Mouse (Mus musculus): ENCODE data around the gene Dnase2b. TPM values are rescaled to one million over a fixed set of nuclear protein-coding genes. Genes with fewer than 3 reads are reported as not detected.

Dnase2b gene
- total RNA-seq, 2 experiments from 2014 or later: not detected

GRCm38 (mm10) chr3:146616533-146617283 is 1.3 kb upstream of the Dnase2b start:
- intact Hi-C loops (cut with DNase I): no loop called here
- no peak for DNase-seq

DNA sequence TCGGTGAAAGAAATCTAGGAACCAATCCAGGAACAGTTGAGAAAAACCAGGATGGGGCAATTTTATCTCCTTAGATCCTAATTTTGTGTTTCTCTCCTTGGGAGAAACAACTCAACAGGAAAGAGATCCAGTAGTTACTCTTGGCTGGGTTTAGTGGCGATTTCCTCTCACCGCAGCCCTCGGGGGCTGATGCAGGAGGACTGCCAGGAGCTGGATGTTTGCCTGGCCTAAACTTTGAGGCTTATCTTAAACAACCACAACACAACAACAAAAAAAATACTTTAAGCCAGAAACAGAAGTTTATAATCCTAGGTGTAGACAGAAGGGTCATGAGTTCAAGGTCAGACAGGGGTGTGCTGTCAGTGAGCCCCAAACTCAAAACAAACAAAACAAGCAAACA is 3.6 kb downstream of the Dnase2b start:
- DNase-seq: no peak
- intact Hi-C loops (cut with DNase I): no loop called here

GRCm38 (mm10) chr3:146611261-146611660 is 4.1 kb downstream of the Dnase2b start:
- DNase-seq: no peak
- intact Hi-C loops (cut with DNase I): no loop called here

- intact Hi-C loops (cut with DNase I): no loop called here
- DNase-seq: no peak
These were observed 5.1 kb downstream of the Dnase2b start for GRCm38 (mm10) chr3:146610322-146610721.

DNA sequence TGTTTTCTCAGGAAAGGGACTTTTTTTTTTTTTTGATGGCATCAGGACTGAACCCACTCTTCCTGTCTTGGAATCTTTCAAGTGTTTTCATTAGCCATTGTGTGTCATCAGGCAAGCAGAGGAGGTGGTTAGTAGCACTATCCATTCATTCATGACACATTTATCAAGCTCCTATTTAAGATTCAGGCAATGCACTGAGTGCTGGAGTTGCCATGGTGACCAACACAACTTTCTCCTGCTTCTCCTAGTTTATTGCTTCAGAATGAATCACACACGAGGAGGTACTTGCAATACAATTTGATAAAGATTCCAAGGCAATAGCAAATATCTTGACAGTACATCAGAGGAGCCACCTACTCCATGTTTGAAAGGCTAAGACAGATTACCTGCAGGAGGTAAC is 8.0 kb downstream of the Dnase2b start:
- no peak for DNase-seq
- intact Hi-C loops (cut with DNase I): no loop called here

DNA sequence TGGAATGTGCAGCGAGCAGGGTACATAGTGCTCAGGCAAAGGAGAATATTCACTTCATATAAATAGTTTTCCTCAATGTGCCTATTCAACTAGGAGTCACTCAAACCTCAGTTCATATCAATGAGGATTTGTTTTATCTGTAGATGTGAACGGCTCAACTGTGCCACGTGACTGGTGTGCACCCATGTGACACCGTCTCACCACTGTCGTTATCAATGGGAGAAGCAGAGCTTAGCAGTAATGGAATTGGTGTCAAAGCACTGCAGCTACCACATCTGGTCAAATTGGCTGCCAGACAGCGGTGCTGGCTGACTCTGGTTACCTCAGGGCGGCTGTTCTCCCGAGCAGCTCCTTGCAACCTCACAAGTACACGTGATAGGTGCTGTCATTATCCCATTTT is 10.7 kb downstream of the Dnase2b start:
- no peak for DNase-seq
- intact Hi-C loops (cut with DNase I): no loop called here

DNA sequence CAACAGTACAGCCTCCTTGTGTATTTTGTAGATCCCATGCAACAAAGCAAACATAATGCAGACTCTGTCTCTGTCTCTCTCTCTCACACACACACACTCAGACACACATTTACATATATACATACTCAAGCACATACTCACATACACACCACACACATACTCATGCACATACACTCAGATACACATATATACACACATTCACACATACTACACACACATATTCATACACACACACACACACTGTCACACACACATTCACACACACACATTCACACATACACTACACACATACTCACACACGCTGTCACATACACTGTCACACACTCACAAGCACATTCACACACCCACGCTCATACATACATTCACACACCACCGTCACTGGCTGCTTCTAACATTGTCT is 12.9 kb downstream of the Dnase2b start:
- intact Hi-C loops (cut with DNase I): no loop called here
- DNase-seq: no peak

- intact Hi-C loops (cut with DNase I): no loop called here
- no peak for DNase-seq
These were observed 14.2 kb downstream of the Dnase2b start for GRCm38 (mm10) chr3:146601205-146601604.

- DNase-seq: no peak
- intact Hi-C loops (cut with DNase I): no loop called here
These were observed 16.0 kb downstream of the Dnase2b start for GRCm38 (mm10) chr3:146599198-146599900.

DNA sequence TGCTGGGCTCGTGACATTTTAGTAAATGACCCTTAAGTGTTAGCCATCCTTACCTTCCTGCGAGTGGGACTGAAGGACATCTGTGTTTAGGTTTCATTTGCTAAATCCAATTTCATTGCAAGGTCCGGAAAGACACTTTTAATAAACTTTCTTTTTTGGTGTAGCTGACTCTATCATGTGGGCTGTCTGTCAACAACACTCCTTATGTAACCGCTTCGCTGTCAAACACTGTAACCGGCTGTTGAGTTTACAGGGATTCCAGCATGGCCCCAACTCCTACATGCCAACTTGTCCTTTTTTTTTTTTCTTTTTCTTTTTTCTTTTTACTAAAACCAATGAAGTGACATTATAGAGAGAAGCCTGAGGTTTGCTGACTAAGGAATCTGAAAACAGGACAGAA is 17.0 kb downstream of the Dnase2b start:
- intact Hi-C loops (cut with DNase I): no loop called here
- no peak for DNase-seq

DNA sequence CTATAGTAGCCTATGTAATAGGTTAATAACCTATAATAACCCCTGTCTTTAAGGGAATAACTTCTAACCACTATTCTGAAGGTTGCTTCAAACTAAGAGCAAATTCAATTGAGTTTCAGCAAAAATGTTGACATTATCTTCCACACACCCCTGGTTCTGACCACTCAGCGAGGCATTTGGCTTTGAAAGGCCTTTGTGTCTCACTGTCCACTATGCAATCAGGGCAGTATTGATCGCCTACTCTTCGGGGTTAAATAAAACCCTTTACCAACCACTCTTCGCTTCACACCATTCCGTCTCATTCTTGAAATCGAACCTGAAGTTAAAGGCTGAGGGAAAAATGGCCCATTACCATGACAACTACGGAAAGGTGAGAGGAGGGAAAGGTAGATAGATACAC is 18.5 kb downstream of the Dnase2b start:
- intact Hi-C loops (cut with DNase I): no loop called here
- no peak for DNase-seq

DNA sequence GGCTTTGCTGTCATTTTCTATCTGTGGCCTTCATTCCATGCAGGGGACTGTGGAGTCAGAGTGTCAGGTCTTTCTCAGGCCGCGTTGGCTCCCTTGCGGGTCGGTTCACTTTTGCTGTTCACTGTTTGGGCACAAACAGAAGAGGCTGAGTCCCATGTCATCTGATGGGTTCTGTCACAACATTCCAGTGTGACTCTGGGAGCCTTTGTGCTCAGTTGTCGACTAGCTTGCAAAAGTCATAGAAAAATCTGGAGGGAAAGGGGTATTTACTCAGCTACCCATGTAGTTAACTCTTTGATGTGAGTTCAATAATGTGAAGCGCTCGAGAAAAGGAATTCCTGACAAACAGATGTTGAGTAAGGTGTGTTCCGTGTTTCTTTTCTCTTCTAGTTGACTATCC is 19.0 kb downstream of the Dnase2b start:
- DNase-seq: no peak
- intact Hi-C loops (cut with DNase I): no loop called here

GRCm38 (mm10) chr3:146595440-146595839 is 20.0 kb downstream of the Dnase2b start:
- intact Hi-C loops (cut with DNase I): no loop called here
- DNase-seq: no peak

DNA sequence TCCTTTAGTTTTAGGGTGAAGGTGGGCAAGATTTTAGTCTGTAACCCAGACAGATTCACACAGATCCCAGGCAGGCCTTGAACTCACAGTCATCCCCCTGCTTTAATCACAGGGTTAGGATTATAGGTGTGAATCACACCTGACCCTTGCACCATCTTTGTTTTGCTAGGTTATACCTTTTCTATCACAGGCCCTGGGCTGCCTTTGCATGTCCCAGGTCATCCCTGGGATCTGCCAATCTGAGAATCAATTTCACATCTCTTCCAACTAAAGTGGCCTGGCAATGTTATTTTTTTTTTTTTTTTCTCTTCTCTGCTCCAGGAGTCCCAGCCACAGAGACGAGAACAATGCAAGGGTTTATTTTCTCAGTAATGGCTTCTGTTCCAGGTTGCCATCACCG is 23.8 kb downstream of the Dnase2b start:
- intact Hi-C loops (cut with DNase I): no loop called here
- DNase-seq: no peak

GRCm38 (mm10) chr3:146591159-146591558 is 24.2 kb downstream of the Dnase2b start:
- no peak for DNase-seq
- intact Hi-C loops (cut with DNase I): no loop called here

GRCm38 (mm10) chr3:146589523-146589922 is 25.9 kb downstream of the Dnase2b start:
- intact Hi-C loops (cut with DNase I): no loop called here
- DNase-seq: no peak

GRCm38 (mm10) chr3:146586616-146587015 is 28.8 kb downstream of the Dnase2b start:
- intact Hi-C loops (cut with DNase I): no loop called here

DNA sequence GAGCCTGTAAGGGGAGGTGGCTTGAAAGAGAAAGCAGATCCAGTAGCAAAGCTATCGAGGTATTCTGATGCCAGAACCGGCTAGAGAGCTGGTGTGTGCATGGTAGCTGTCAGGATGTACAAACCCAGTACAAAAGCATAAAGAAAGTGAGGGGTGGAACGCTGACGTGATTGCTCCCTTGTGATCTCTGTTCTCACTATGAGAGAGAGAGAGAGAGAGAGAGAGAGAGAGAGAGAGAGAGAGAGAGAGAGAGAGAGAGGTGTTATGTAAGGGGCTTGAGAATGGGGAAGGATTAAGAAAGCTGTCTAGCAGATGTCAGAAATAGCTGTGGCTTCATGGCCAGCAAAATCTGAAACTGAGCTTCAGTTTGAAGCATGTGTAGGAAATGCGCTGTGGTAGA is 31.5 kb downstream of the Dnase2b start:
- DNase-seq: no peak
- intact Hi-C loops (cut with DNase I): no loop called here

More at GRCm38 (mm10) chr3:146586616-146587015, 28.8 kb downstream of the Dnase2b start:
- DNase-seq: no peak

DNA sequence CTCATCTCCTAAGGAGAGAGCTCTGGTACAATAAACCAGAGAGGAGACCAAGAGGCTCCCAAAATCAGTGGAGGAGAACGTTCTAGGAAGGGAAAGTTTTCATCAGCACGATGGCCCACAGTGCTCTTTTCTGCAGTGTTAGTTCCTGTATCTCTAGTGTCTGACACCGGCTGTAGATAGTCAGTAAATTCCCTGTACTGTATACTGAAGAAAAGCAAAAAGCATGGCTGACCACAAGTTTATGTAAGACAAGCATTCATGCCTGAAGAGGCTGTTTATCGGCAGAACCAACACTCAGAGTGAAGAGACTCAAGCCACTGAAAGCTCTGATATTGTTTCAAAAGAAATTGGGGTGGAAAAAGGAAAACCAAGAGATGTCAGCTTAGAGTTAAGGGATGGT is 31.9 kb downstream of the Dnase2b start:
- intact Hi-C loops (cut with DNase I): no loop called here
- DNase-seq: no peak

DNA sequence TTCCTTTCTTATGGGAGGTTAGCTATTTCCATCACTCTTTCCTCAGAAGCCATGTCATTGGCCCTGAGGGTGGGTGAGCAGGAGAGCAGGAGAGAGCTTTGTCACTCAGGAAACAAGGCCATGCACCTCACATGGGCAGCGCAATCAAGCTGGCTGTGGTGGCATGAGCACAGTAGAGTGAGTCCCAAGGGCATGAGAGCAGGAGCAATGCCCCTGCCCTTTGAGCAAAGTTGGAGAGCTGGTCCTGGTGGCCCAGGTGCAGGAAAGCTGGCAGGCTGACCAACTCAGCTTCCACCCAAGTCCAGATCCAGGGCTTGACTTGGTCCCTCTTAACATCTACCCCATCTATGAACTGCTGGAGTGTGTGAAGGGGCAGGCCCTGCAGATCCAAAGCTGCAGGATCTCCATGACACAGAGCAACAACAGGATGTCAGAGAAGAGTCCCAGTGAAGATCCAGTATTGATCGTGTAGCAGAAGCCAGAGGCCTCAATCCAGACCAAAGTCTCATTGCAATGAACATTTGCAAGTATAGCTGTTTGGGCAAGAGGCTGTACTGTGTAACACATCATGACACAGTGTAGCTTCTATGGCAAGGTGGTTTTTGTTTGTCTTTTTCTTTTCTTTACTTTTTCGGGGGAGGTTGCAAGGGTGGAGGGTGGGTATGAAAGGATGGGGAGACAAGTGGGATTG is 35.2 kb downstream of the Dnase2b start:
- DNase-seq: no peak
- intact Hi-C loops (cut with DNase I): no loop called here

- intact Hi-C loops (cut with DNase I): no loop called here
- no peak for DNase-seq
These were observed 37.8 kb downstream of the Dnase2b start for GRCm38 (mm10) chr3:146577591-146577990.

DNA sequence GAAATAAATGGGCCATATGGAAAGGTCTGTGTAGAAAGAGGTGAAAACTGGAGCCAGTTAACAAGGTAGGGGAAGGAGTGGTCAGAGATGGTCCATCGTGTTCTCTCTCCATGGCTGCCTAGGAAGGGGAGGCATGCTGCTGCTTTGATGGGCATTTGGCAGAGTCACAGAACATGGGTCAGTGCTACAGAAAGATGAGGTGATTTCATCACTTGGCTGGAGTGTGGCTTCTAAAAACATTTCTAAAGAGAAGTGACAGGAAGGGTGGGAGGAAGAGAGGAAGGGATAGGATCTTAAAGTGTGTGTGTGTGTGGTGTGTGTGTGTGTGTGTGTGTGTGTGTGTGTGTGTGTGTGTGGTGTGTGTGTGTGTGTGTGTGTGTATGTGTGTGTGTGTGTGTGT is 44.1 kb downstream of the Dnase2b start:
- DNase-seq: no peak
- intact Hi-C loops (cut with DNase I): no loop called here
